Mouse (Mus musculus) ES-Bruce4 (cell line): Measurements from ENCODE around the gene Clic5.

Source experiments
- CTCF ChIP-seq: IDR thresholded peaks from one replicate; pipeline ENCODE4 v1.8.1; 2011; ENCODE audit warnings: low read depth, low read length
- EP300 ChIP-seq: IDR thresholded peaks from 2 replicates; pipeline ENCODE4 v1.6.1; 2011; ENCODE audit warnings: low read depth, low read length; ENCODE audit not compliant: insufficient read depth
- POLR2A ChIP-seq: IDR thresholded peaks from one replicate; pipeline ENCODE4 v1.8.1; 2011; ENCODE audit warnings: low read length; ENCODE audit not compliant: insufficient read depth

DNA sequence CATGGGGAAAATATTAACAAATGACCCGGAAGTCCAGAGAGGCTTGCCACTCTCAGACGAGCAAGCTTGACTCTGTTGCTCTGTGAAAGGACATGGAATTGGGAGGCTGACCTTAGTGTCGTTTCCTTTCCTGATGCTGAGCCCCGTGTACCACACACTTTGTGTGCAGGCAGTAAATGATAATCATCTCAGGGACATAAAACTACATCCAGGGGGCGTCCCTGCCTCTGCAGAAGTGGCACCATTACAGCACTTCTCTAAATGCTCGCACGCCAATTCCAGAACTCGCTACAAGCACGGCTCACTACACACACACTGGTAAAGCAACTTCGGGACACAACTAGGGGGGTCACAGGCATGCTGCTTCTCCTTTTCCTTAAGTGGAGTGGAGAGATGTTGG, 136.9 kb downstream of the Clic5 start:
- TF ChIP-seq POLR2A (no peak), CTCF (no peak), EP300 (no peak)
